Mouse (Mus musculus) testis, postnatal 14 days (tissue): ENCODE measurements around the gene Rbbp8nl.

ENCODE experiments used
- DNase-seq: peaks from one replicate; pipeline ENCODE4 v3.0.0; 2021; ENCODE audit warnings: low spot score

The Rbbp8nl gene

GRCm38 (mm10) chr2:180257001-180257521 is 32.6 kb downstream of the Rbbp8nl start, which contains the start of gene Rps21:
Gene Rps21 (plus strand): TSS chr2:180257377.
- DNase-seq: peak; percentile 98

- no peak for DNase-seq
These were observed 33.2 kb downstream of the Rbbp8nl start for GRCm38 (mm10) chr2:180256296-180257000.

- DNase-seq: no peak
These were observed 34.0 kb downstream of the Rbbp8nl start for GRCm38 (mm10) chr2:180255701-180256100.

GRCm38 (mm10) chr2:180254436-180255209 is 35.1 kb downstream of the Rbbp8nl start:
- DNase-seq: no peak

- no peak for DNase-seq
These were observed 37.8 kb downstream of the Rbbp8nl start for GRCm38 (mm10) chr2:180251838-180252237.

- peak; percentile 75 for DNase-seq
These were observed 38.6 kb downstream of the Rbbp8nl start for GRCm38 (mm10) chr2:180250930-180251611.

- DNase-seq: no peak
These were observed 40.6 kb downstream of the Rbbp8nl start for GRCm38 (mm10) chr2:180248947-180249660.

- DNase-seq: no peak
These were observed 41.8 kb downstream of the Rbbp8nl start for GRCm38 (mm10) chr2:180247916-180248315.

GRCm38 (mm10) chr2:180243108-180243507 is 46.6 kb downstream of the Rbbp8nl start:
- DNase-seq: no peak

- DNase-seq: no peak
These were observed 51.1 kb downstream of the Rbbp8nl start for GRCm38 (mm10) chr2:180238591-180238990.

GRCm38 (mm10) chr2:180237601-180238345 is 51.9 kb downstream of the Rbbp8nl start:
- DNase-seq: no peak

GRCm38 (mm10) chr2:180236930-180237329 is 52.7 kb downstream of the Rbbp8nl start:
- DNase-seq: no peak

- DNase-seq: no peak
These were observed 53.2 kb downstream of the Rbbp8nl start for GRCm38 (mm10) chr2:180236500-180236899.

GRCm38 (mm10) chr2:180235788-180236187 is 53.9 kb downstream of the Rbbp8nl start:
- no peak for DNase-seq

GRCm38 (mm10) chr2:180234980-180235379 is 54.7 kb downstream of the Rbbp8nl start:
- DNase-seq: no peak

GRCm38 (mm10) chr2:180234353-180234752 is 55.3 kb downstream of the Rbbp8nl start:
- DNase-seq: no peak

- no peak for DNase-seq
These were observed 56.4 kb downstream of the Rbbp8nl start for GRCm38 (mm10) chr2:180233101-180233904.

- no peak for DNase-seq
These were observed 59.2 kb downstream of the Rbbp8nl start for GRCm38 (mm10) chr2:180230482-180230881.

GRCm38 (mm10) chr2:180229129-180229528 is 60.5 kb downstream of the Rbbp8nl start:
- no peak for DNase-seq

GRCm38 (mm10) chr2:180228592-180228991 is 61.1 kb downstream of the Rbbp8nl start:
- peak; percentile 61 for DNase-seq
